ENCODE assay signal across 17 mouse cellular contexts in genomic region chr9:122422706-122423105, GRCm38 (mm10).
A peak's percentile ranks its signal among the peaks of the same experiment; 100 is the strongest.
DNase-seq lines count a peak whose midpoint lies in the region; ATAC-seq and TF ChIP-seq lines count a peak whose summit lies in the region.
"Had no signal": no experiment of that assay in that cellular context is flagged by ENCODE, and none has a peak within 500 bp of the region (broad histone marks: within the 10 kb centered on the region; RNA-seq: fewer than 3 reads in every experiment).

No protein-coding gene starts in this region.

- 0 out of 2 replicates have a peak, but pooled peaks cover 3% of the 10 kb centered on the region for H3K4me1 ChIP-seq in hindbrain, postnatal 0 days (ENCODE audit: insufficient read depth, low read length)
- 0 out of 2 replicates have a peak, but pooled peaks cover 5% of the 10 kb centered on the region for H3K4me1 ChIP-seq in midbrain, embryonic 15.5 days
- H3K4me1 ChIP-seq: limb, embryonic 13.5 days had no signal

- no peak overlapping the region for H3K9ac ChIP-seq in hindbrain, postnatal 0 days (replicated peaks; ENCODE audit: low read length)
- no peak overlapping the region for H3K9ac ChIP-seq in midbrain, embryonic 15.5 days
- H3K9ac ChIP-seq: heart, embryonic 15.5 days; limb, embryonic 13.5 days had no signal

- no peaks in the 10 kb centered on the region for H3K36me3 ChIP-seq in hindbrain, postnatal 0 days (ENCODE audit: insufficient read depth, low read length)
- no peaks in the 10 kb centered on the region for H3K36me3 ChIP-seq in midbrain, embryonic 15.5 days (replicated peaks)
- H3K36me3 ChIP-seq: embryonic facial prominence, embryonic 10.5 days; heart, embryonic 15.5 days; limb, embryonic 13.5 days had no signal

- ATAC-seq in hindbrain, postnatal 0 days: no peak
- ATAC-seq in midbrain, embryonic 15.5 days (replicated peaks): no peak
- ATAC-seq: forebrain, embryonic 14.5 days had no signal

- WGBS in hindbrain, postnatal 0 days: 87% methylated on average over 14 of the region's 14 CpGs
- WGBS in midbrain, embryonic 15.5 days: 91% methylated on average over 14 of the region's 14 CpGs

- no peak for TF ChIP-seq CTCF in hindbrain, postnatal 0 days (IDR thresholded peaks at IDR 0.05; ENCODE audit: low read depth)

- H3K27ac ChIP-seq in hindbrain, postnatal 0 days: no peak overlapping the region
- no peak overlapping the region for H3K27ac ChIP-seq in midbrain, embryonic 15.5 days
- H3K27ac ChIP-seq: embryonic facial prominence, embryonic 10.5 days; heart, adult 2 months; heart, embryonic 15.5 days; limb, embryonic 13.5 days had no signal

- no peak overlapping the region for H3K4me3 ChIP-seq in hindbrain, postnatal 0 days (ENCODE audit: low read length)
- no peak overlapping the region for H3K4me3 ChIP-seq in midbrain, embryonic 15.5 days
- H3K4me3 ChIP-seq: embryonic facial prominence, embryonic 10.5 days; heart, adult 2 months; heart, embryonic 15.5 days; limb, embryonic 13.5 days; megakaryocyte, embryonic 14.5 days had no signal

- H3K27me3 ChIP-seq in hindbrain, postnatal 0 days (ENCODE audit: insufficient read depth, low read length): no peaks in the 10 kb centered on the region
- no peaks in the 10 kb centered on the region for H3K27me3 ChIP-seq in midbrain, embryonic 15.5 days (replicated peaks)

- no peaks in the 10 kb centered on the region for H3K9me3 ChIP-seq in hindbrain, postnatal 0 days (ENCODE audit: low read length)
- H3K9me3 ChIP-seq in midbrain, embryonic 15.5 days: no peaks in the 10 kb centered on the region
- H3K9me3 ChIP-seq: embryonic facial prominence, embryonic 10.5 days; heart, embryonic 15.5 days; limb, embryonic 13.5 days had no signal

- DNase-seq in ZHBTc4 (ENCODE audit: low read depth, low spot score): peak; percentile 17
- peak; percentile 36 to 55 for DNase-seq in frontal cortex, postnatal 10 days (ENCODE audit: low spot score in 2 of 2)
- DNase-seq in layer of hippocampus, postnatal 14 days (ENCODE audit: low spot score in 2 of 2): peak; percentile 36 to 43
- peak; percentile 66 to 73 for DNase-seq in right cerebral cortex, postnatal 10 days (ENCODE audit: low spot score in 2 of 2)
- DNase-seq in heart, adult 11 months: no peak
- no peak for DNase-seq in hindbrain, postnatal 0 days (ENCODE audit: low spot score)
- DNase-seq: cerebellum, adult 9-11 months; heart, adult 2 months; kidney, postnatal 4 days; lung, postnatal 14 days; thymus, adult 18-20 months had no signal

- H3K4me2 ChIP-seq in hindbrain, postnatal 0 days (ENCODE audit: low read depth, low read length): no peak overlapping the region
- H3K4me2 ChIP-seq in midbrain, embryonic 15.5 days: no peak overlapping the region
- H3K4me2 ChIP-seq: heart, embryonic 15.5 days; limb, embryonic 13.5 days had no signal

Comparison
In these comparisons a context has a peak if more than half of its experiments do, and no peak if none do; other contexts are left out.
1. DNase-seq: peak in ZHBTc4 (single experiment), frontal cortex, postnatal 10 days (2 of 2), layer of hippocampus, postnatal 14 days (2 of 2) and right cerebral cortex, postnatal 10 days (2 of 2); none in heart, adult 11 months (single experiment) and hindbrain, postnatal 0 days (single experiment).